Mouse (Mus musculus) kidney, adult 2 months (tissue): ENCODE results near the gene Ttll12. TPM values are rescaled to one million over a fixed set of nuclear protein-coding genes. Genes with fewer than 3 reads are reported as not detected.
A peak's percentile ranks its signal among the peaks of the same experiment; 100 is the strongest.

Experiments used
- DNase-seq: peaks from one replicate; pipeline ENCODE4 v3.0.0; 2021
- H3K27ac ChIP-seq: fragments of 200-500 bp; 2 replicates; pipeline ENCODE4 v1.5.1; 2012; ENCODE audit warnings: low read depth, low read length, control low read depth, inconsistent platforms; ENCODE audit not compliant: insufficient read depth
- H3K27me3 ChIP-seq: fragments of 200-500 bp; replicated peaks from 2 replicates; pipeline ENCODE4 v1.6.1; 2012; ENCODE audit warnings: mild to moderate bottlenecking, moderate library complexity, low read length, inconsistent platforms; ENCODE audit not compliant: control insufficient read depth, insufficient read depth
- H3K36me3 ChIP-seq: fragments of 200-500 bp; 2 replicates; pipeline ENCODE4 v1.6.1; 2012; ENCODE audit warnings: mild to moderate bottlenecking, moderate library complexity, low read length, inconsistent platforms; ENCODE audit not compliant: control insufficient read depth, insufficient read depth
- H3K4me1 ChIP-seq: fragments of 200-500 bp; 2 replicates; pipeline ENCODE4 v1.6.1; 2011; ENCODE audit warnings: low read length; ENCODE audit not compliant: control insufficient read depth, insufficient read depth
- H3K4me3 ChIP-seq: fragments of 200-500 bp; 2 replicates; pipeline ENCODE4 v1.5.1; 2011; ENCODE audit warnings: mild to moderate bottlenecking, low read depth, low read length, control low read depth; ENCODE audit not compliant: insufficient read depth
- CTCF ChIP-seq: fragments of 200-500 bp; conservative IDR thresholded peaks from 2 replicates; pipeline ENCODE4 v1.5.1; 2011; ENCODE audit warnings: low read depth, mild to moderate bottlenecking, control low read depth, low read length, moderate library complexity, mixed read lengths; ENCODE audit not compliant: insufficient read depth, insufficient read length
- POLR2A ChIP-seq: fragments of 200-500 bp; IDR thresholded peaks from one replicate; pipeline ENCODE4 v1.6.1; 2011; ENCODE audit warnings: low read depth, low read length, control low read depth
- WGBS: fragments of 180-500 bp; shearing (Covaris S2); methylation state at CpG from one replicate; pipeline ENCODE4 v1.1.7; 2018; 5-methylcytosine and 5-hydroxymethylcytosine counted together
- polyA plus RNA-seq: library from polyadenylated mRNA; depleted of rRNA; stranded (reverse); fragments of >200 nt; gene quantifications from 2 replicates; pipeline ENCODE4 v1.2.3, GENCODE M21; 2012; rRNA removed

The Ttll12 gene
- 18.0 and 20.5 TPM in 2 replicates for polyA plus RNA-seq

DNA sequence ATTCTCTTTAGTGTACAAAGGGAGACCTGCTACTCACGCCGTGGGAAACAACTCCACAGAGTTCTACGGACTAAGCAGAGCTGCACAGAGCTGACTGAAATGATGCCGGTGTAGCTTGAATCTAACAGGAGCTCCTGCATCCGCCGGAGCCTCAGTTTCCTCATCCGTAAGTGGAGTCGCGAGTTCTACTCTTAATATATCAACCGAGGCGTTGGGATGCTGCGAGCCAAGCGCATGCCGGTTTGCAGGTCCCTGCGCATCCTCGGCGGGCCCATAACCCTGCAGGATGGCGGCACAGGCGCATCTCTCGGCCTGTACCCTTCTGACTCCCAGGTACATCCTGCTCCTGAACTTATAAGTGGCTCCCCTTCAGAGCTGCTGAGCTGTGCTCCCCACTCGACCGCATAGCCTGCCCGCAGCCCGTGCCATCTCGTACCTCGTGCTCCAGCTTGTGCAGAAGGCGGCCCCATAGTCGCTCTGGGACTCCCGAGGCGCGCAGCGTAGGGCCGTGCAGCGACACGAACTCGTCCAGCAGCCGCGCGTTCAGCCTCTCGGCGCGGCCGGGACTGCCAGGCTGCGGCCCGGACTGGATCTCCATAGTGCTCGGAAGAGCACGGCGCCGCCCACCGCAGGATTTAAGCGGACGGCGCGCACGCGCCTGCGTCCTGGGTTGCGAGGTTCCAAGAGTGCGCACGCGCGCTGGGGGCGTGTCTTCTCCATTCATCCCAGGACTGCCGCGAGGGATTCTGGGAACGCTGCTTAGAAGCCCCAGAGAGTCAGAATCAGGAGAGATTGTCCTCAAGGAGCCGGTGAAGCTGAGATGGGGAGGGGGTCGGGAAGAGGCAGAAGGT is at the start of gene Ttll12:
Gene Ttll12, minus strand, starts transcription at position 645 of the 851 bp plus-strand sequence.
- Histone ChIP-seq H3K27me3 (no peaks in the 10 kb centered on the region), H3K4me3 (peak within 1 kb of the TSS; percentile 92), H3K27ac (0 out of 2 replicates have a peak within 1 kb of the TSS, but pooled peaks have one; percentile 14), H3K4me1 (peaks cover 9% of the 10 kb centered on the region; the same call in 1 of the 2 replicates), H3K36me3 (no peaks in the 10 kb centered on the region)
- DNase-seq: peak; percentile 97
- no peak for TF ChIP-seq CTCF
- TF ChIP-seq POLR2A: peak; percentile 54
- WGBS: under 1% methylated on average over 68 of the region's 68 CpGs

DNA sequence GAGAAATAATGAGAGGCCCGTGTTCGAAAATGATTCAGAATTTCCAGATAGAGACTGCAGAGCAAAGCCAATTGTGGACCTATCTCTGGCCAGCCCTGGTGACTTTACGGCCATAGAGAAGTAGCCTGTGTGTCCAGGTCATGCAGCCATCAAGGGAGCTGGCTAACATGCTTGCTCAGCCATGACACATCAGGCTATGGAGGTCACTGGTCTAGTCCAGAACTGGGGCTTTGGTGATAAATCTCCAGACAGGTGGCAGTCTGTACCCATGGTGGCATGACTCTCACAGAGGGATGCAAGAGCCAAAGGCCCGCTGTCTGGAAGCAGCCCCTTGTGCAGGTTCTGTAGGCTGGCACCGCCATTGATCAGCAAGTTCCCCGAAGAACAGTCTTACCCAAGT is 47.6 kb upstream of the Ttll12 start:
- no peak overlapping the region for H3K27ac ChIP-seq
- H3K4me1 ChIP-seq: no peaks in the 10 kb centered on the region
- no peaks in the 10 kb centered on the region for H3K36me3 ChIP-seq
- DNase-seq: no peak
- whole genome bisulfite sequencing: 88% methylated on average over 6 of the region's 6 CpGs
- H3K27me3 ChIP-seq: no peaks in the 10 kb centered on the region
- no peak for TF ChIP-seq CTCF
- TF ChIP-seq POLR2A: no peak
- H3K4me3 ChIP-seq: no peak overlapping the region

DNA sequence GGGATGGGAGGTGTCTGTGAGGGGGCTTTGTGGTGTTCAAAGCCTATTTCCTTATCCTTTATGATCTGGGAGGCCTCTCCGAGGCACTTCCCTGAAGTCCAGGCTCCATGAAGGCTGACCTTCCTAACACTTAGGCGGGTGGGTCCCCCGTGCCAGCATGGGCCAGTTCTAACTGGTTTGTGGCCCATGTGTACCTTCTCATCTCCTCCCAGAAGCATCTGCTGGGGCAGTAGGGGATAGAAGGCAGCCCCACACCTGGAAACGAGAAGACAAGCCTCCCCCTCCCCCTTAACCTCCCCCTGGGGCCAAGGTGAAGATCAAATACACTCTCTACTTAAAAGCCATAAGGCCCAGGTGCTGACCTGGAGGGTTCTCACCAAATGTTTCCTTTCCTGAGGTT is 45.3 kb upstream of the Ttll12 start:
- no peak for DNase-seq
- H3K27me3 ChIP-seq: no peaks in the 10 kb centered on the region
- no peaks in the 10 kb centered on the region for H3K4me1 ChIP-seq
- no peaks in the 10 kb centered on the region for H3K36me3 ChIP-seq
- no peak overlapping the region for H3K27ac ChIP-seq
- no peak overlapping the region for H3K4me3 ChIP-seq
- 59% methylated on average over 4 of the region's 4 CpGs for WGBS
- TF ChIP-seq CTCF (no peak), POLR2A (no peak)

- no peak overlapping the region for H3K27ac ChIP-seq
- H3K4me1 ChIP-seq: no peaks in the 10 kb centered on the region
- DNase-seq: no peak
- 55% methylated on average over 3 of the region's 3 CpGs for WGBS
- TF ChIP-seq POLR2A (no peak), CTCF (no peak)
- H3K36me3 ChIP-seq: no peaks in the 10 kb centered on the region
- no peak overlapping the region for H3K4me3 ChIP-seq
- H3K27me3 ChIP-seq: no peaks in the 10 kb centered on the region
These were observed 44.2 kb upstream of the Ttll12 start for GRCm38 (mm10) chr15:83639160-83639559.

DNA sequence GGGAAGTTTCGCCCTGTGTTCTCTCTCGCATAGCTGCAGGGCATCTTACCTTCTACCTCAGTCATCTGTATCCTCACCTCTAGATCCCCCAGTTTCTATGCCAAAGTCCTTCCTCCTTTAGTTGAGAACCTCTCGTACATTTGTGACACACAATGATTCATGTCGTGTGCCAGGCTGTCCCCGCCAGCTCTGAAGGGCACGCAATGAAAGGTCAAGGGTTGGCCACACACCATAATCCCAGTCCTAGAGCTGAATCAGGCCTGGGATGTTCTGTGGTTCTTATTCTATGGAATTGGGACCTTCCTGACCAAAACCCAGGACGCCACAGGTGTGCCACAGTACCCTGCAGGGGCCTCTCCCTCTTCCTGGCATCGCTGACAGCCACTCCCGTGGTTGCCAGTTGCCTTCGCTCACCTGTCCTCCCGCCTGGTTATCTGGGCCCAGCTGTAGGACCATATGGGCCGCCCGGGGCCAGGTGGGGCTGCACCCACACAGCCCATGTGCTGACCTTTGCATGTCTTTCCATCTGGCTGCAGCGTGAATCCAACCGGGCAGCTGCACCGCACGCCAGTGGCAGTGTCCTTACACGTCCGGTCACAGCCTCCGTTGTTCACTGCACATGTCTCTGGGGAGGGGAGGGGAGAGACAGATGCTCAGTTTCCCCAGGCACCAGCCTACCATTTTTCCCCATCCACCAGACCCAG is 43.4 kb upstream of the Ttll12 start:
- no peaks in the 10 kb centered on the region for H3K36me3 ChIP-seq
- WGBS: 79% methylated on average over 20 of the region's 20 CpGs
- H3K4me1 ChIP-seq: no peaks in the 10 kb centered on the region
- H3K4me3 ChIP-seq: no peak overlapping the region
- H3K27ac ChIP-seq: no peak overlapping the region
- no peak for DNase-seq
- TF ChIP-seq CTCF: no peak
- TF ChIP-seq POLR2A: no peak
- no peaks in the 10 kb centered on the region for H3K27me3 ChIP-seq

DNA sequence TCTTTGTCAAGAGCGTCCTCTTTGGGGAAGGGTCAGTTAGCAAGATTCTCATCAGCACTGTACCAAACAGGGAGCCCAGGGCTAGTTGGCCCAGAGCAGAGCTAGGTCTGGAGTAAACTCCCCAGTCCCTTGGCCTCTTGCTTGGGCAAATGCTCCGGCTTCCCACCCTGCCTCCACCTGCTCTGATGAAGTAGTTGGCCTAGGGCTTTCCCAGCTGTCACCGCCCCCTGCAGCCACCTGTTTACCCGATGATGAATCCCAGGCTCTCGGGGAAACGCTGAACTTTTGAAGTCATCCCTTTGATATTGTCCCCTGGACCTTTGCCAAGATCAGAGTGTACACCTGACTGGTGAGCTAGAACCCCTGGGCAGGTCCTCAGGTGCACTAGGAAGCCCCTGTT is 41.8 kb upstream of the Ttll12 start:
- TF ChIP-seq CTCF (no peak), POLR2A (no peak)
- H3K4me1 ChIP-seq: no peaks in the 10 kb centered on the region
- H3K36me3 ChIP-seq: no peaks in the 10 kb centered on the region
- H3K27ac ChIP-seq: no peak overlapping the region
- 71% methylated on average over 6 of the region's 6 CpGs for WGBS
- H3K27me3 ChIP-seq: no peaks in the 10 kb centered on the region
- no peak overlapping the region for H3K4me3 ChIP-seq
- DNase-seq: no peak

DNA sequence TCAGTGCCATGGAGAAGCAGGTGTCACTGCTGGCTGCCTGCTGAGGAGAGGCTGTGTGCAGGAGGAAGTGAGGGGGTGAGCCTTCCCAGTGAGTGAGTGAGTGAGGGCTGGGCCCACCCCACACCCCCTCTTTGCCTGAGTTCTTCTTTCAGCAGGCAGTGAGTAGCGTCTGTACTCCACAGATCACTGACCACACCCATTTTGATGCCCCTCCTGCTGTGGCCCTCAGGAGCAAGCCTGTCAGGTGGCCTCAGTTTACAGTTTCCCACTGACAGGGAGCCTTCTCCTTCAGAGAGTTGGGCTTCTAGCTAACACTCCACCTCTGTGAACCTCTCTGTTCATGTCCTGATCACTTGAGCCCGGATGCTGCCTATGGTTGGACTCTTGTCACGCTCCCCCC is 40.3 kb upstream of the Ttll12 start:
- Histone ChIP-seq H3K4me1 (no peaks in the 10 kb centered on the region), H3K27ac (no peak overlapping the region), H3K27me3 (no peaks in the 10 kb centered on the region), H3K4me3 (no peak overlapping the region), H3K36me3 (no peaks in the 10 kb centered on the region)
- WGBS: 67% methylated on average over 3 of the region's 3 CpGs
- no peak for DNase-seq
- TF ChIP-seq CTCF (no peak), POLR2A (no peak)
